Mouse (Mus musculus) embryonic facial prominence, embryonic 11.5 days (tissue): Measurements from ENCODE around the gene Lars2. TPM values are rescaled to one million over a fixed set of nuclear protein-coding genes. Genes with fewer than 3 reads are reported as not detected.

Experiments used
- ATAC-seq: fragments of 200-750 bp; cut with Nextera tagmentation; replicated peaks from 2 replicates; pipeline ENCODE4 v1.8.0; 2017; ENCODE audit warnings: low read depth; ENCODE audit not compliant: insufficient number of reproducible peaks, low FRiP score, low TSS enrichment
- DNase-seq: peaks from one replicate; pipeline ENCODE4 v3.0.0-alpha.2; 2015; ENCODE audit warnings: low spot score
- H3K27ac ChIP-seq: fragments of 300-500 bp; sonication (generic); replicated peaks from 2 replicates; pipeline ENCODE4 v1.5.1; 2014; ENCODE audit warnings: mild to moderate bottlenecking, low read depth, low read length, control low read depth
- H3K27me3 ChIP-seq: fragments of 300-500 bp; sonication (generic); 2 replicates; pipeline ENCODE4 v1.6.1; 2014; ENCODE audit warnings: mild to moderate bottlenecking, low read length, moderate library complexity, mixed read lengths; ENCODE audit not compliant: control insufficient read depth, insufficient read depth
- H3K36me3 ChIP-seq: fragments of 300-500 bp; sonication (generic); replicated peaks from 2 replicates; pipeline ENCODE4 v1.6.1; 2014; ENCODE audit warnings: low read depth, mild to moderate bottlenecking, low read length, moderate library complexity, mixed read lengths; ENCODE audit not compliant: control insufficient read depth, insufficient read depth
- H3K4me1 ChIP-seq: fragments of 300-500 bp; sonication (generic); 2 replicates; pipeline ENCODE4 v1.6.1; 2014; ENCODE audit warnings: low read length, mixed read lengths; ENCODE audit not compliant: control insufficient read depth, insufficient read depth
- H3K4me2 ChIP-seq: fragments of 300-500 bp; sonication (generic); 2 replicates; pipeline ENCODE4 v1.6.1; 2014; ENCODE audit warnings: low read depth, mild to moderate bottlenecking, control low read depth, low read length, moderate library complexity
- H3K4me3 ChIP-seq: fragments of 300-500 bp; sonication (generic); 2 replicates; pipeline ENCODE4 v1.5.1; 2014; ENCODE audit warnings: low read depth, low read length, control low read depth
- H3K9ac ChIP-seq: fragments of 300-500 bp; sonication (generic); replicated peaks from 2 replicates; pipeline ENCODE4 v1.6.1; 2014; ENCODE audit warnings: mild to moderate bottlenecking, control low read depth, low read length
- H3K9me3 ChIP-seq: fragments of 300-500 bp; sonication (generic); replicated peaks from 2 replicates; pipeline ENCODE4 v1.6.1; 2016; ENCODE audit warnings: mild to moderate bottlenecking, low read length, inconsistent platforms, mixed read lengths; ENCODE audit not compliant: control insufficient read depth
- WGBS: fragments of 180-500 bp; shearing (Covaris S2); extraction: QIAGEN DNeasy Blood & Tissue Kit; methylation state at CpG from one replicate; pipeline ENCODE4 v1.1.7; 2014; 5-methylcytosine and 5-hydroxymethylcytosine counted together
- polyA plus RNA-seq: library from polyadenylated mRNA; unstranded; fragments of >200 nt; fragmentation: Nextera tagmentation; extraction: Ambion mirVana; gene quantifications from 2 replicates; pipeline ENCODE4 v1.2.1, GENCODE M21; 2014

The Lars2 gene
- polyA plus RNA-seq, 1 experiment from 2014 or later = 1,123 TPM

GRCm38 (mm10) chr9:123468406-123469085 is 101.8 kb downstream of the Lars2 start:
- no peaks in the 10 kb centered on the region for H3K9me3 ChIP-seq
- no peak for ATAC-seq
- no peak overlapping the region for H3K27ac ChIP-seq
- no peak overlapping the region for H3K4me3 ChIP-seq
- no peak overlapping the region for H3K4me2 ChIP-seq
- H3K36me3 ChIP-seq = no peaks in the 10 kb centered on the region
- H3K4me1 ChIP-seq = no peaks in the 10 kb centered on the region
- no peaks in the 10 kb centered on the region for H3K27me3 ChIP-seq
- H3K9ac ChIP-seq = no peak overlapping the region
- DNase-seq = no peak
- WGBS = 79% methylated on average over 5 of the region's 5 CpGs

GRCm38 (mm10) chr9:123469087-123469486 is 102.4 kb downstream of the Lars2 start:
- ATAC-seq (no peak), DNase-seq (no peak)
- Histone ChIP-seq H3K27me3 (no peaks in the 10 kb centered on the region), H3K27ac (no peak overlapping the region), H3K9me3 (no peaks in the 10 kb centered on the region), H3K9ac (no peak overlapping the region), H3K4me3 (no peak overlapping the region), H3K4me1 (no peaks in the 10 kb centered on the region), H3K36me3 (no peaks in the 10 kb centered on the region), H3K4me2 (no peak overlapping the region)

GRCm38 (mm10) chr9:123473377-123473776 is 106.7 kb downstream of the Lars2 start:
- Histone ChIP-seq H3K27me3 (no peaks in the 10 kb centered on the region), H3K4me1 (no peaks in the 10 kb centered on the region), H3K9me3 (no peaks in the 10 kb centered on the region), H3K27ac (no peak overlapping the region), H3K4me2 (no peak overlapping the region), H3K36me3 (no peaks in the 10 kb centered on the region), H3K9ac (no peak overlapping the region), H3K4me3 (no peak overlapping the region)
- ATAC-seq (no peak), DNase-seq (no peak)

- Histone ChIP-seq H3K9me3 (no peaks in the 10 kb centered on the region), H3K27ac (no peak overlapping the region), H3K9ac (no peak overlapping the region), H3K36me3 (no peaks in the 10 kb centered on the region; the same call in 1 of the 2 replicates), H3K27me3 (no peaks in the 10 kb centered on the region), H3K4me2 (no peak overlapping the region), H3K4me1 (peaks cover 5% of the 10 kb centered on the region), H3K4me3 (no peak overlapping the region)
- ATAC-seq (no peak), DNase-seq (no peak)
- WGBS = 77% methylated on average over 1 of the region's 1 CpGs
These were observed 108.8 kb downstream of the Lars2 start for GRCm38 (mm10) chr9:123475569-123475968.

GRCm38 (mm10) chr9:123478031-123478585 is 111.4 kb downstream of the Lars2 start:
- peak; percentile 79 for DNase-seq
- peak; percentile 79 for ATAC-seq
- peak overlapping the region; percentile 35 for H3K4me3 ChIP-seq
- WGBS = under 1% methylated on average over 25 of the region's 29 CpGs
- no peaks in the 10 kb centered on the region; the same call in 1 of the 2 replicates for H3K36me3 ChIP-seq
- H3K4me2 ChIP-seq = peak overlapping the region; percentile 66
- no peaks in the 10 kb centered on the region for H3K9me3 ChIP-seq
- no peaks in the 10 kb centered on the region for H3K27me3 ChIP-seq
- H3K27ac ChIP-seq = no peak overlapping the region
- peaks cover 5% of the 10 kb centered on the region for H3K4me1 ChIP-seq
- peak overlapping the region; percentile 51 for H3K9ac ChIP-seq

GRCm38 (mm10) chr9:123478586-123479195 is 112.0 kb downstream of the Lars2 start, which contains the start of gene Limd1:
Gene Limd1, plus strand, starts transcription at chr9:123478706.
- Histone ChIP-seq H3K9ac (peak within 1 kb of the TSS; percentile 78), H3K27me3 (no peaks in the 10 kb centered on the region), H3K9me3 (no peaks in the 10 kb centered on the region), H3K4me2 (peak within 1 kb of the TSS; percentile 83), H3K27ac (peak within 1 kb of the TSS; percentile 52; the same call in 1 of the 2 replicates), H3K4me1 (peaks cover 5% of the 10 kb centered on the region), H3K36me3 (no peaks in the 10 kb centered on the region; the same call in 1 of the 2 replicates), H3K4me3 (peak within 1 kb of the TSS; percentile 68)
- DNase-seq = no peak
- peak; percentile 75 for ATAC-seq
- under 1% methylated on average over 22 of the region's 57 CpGs for WGBS

GRCm38 (mm10) chr9:123479196-123479669 is 112.5 kb downstream of the Lars2 start:
- Histone ChIP-seq H3K36me3 (no peaks in the 10 kb centered on the region; the same call in 1 of the 2 replicates), H3K9me3 (no peaks in the 10 kb centered on the region), H3K27ac (no peak overlapping the region), H3K4me1 (peaks cover 5% of the 10 kb centered on the region), H3K4me2 (peak overlapping the region; percentile 83), H3K27me3 (no peaks in the 10 kb centered on the region), H3K4me3 (peak overlapping the region; percentile 68), H3K9ac (peak overlapping the region; percentile 78)
- ATAC-seq (0 out of 2 replicates have a peak, but pooled peaks have one; percentile 6), DNase-seq (no peak)
- WGBS = 23% methylated on average over 17 of the region's 17 CpGs

- 89% methylated on average over 8 of the region's 8 CpGs for WGBS
- H3K4me3 ChIP-seq = peak overlapping the region; percentile 68
- peak overlapping the region; percentile 83 for H3K4me2 ChIP-seq
- DNase-seq (no peak), ATAC-seq (no peak)
- H3K9ac ChIP-seq = no peak overlapping the region; the same call in 1 of the 2 replicates
- H3K9me3 ChIP-seq = no peaks in the 10 kb centered on the region
- H3K27me3 ChIP-seq = no peaks in the 10 kb centered on the region
- H3K4me1 ChIP-seq = peaks cover 5% of the 10 kb centered on the region
- H3K27ac ChIP-seq = no peak overlapping the region
- no peaks in the 10 kb centered on the region; the same call in 1 of the 2 replicates for H3K36me3 ChIP-seq
These were observed 113.1 kb downstream of the Lars2 start for GRCm38 (mm10) chr9:123479876-123480252.
